Comparison of ENCODE assay signal across 18 mouse cellular contexts in genomic region chr7:26850063-26850462, GRCm38 (mm10). TPM values are rescaled to one million over a fixed set of nuclear protein-coding genes. Genes with fewer than 3 reads are reported as not detected.
"Had no signal": no experiment of that assay in that cellular context is flagged by ENCODE, and none has a peak within 500 bp of the region (broad histone marks: within the 10 kb centered on the region; RNA-seq: fewer than 3 reads in every experiment).

No protein-coding gene starts in this region.

RNA-seq across cellular contexts. Expression of gene Cyp2a5, which starts 15.0 kb away (rescaled TPM):
- total RNA-seq: megakaryocyte progenitor cell, adult 5-6 weeks; monocyte, adult 5-6 weeks; neutrophil, adult 5-6 weeks had no signal
- polyA plus RNA-seq: lung, embryonic 14.5 days; lung, embryonic 16.5 days; macrophage; midbrain, embryonic 11.5 days; spleen, adult 2 months; urinary bladder, adult 2 months had no signal

RNA-seq across cellular contexts. Expression of gene Cyp2g1, which starts 41.4 kb away (rescaled TPM):
- total RNA-seq: megakaryocyte progenitor cell, adult 5-6 weeks; monocyte, adult 5-6 weeks; neutrophil, adult 5-6 weeks had no signal
- polyA plus RNA-seq: liver, embryonic 14.5 days; liver, embryonic 16.5 days; lung, embryonic 14.5 days; lung, embryonic 16.5 days; macrophage; midbrain, embryonic 11.5 days; midbrain, embryonic 13.5 days; midbrain, embryonic 15.5 days; neural tube, embryonic 12.5 days; neural tube, embryonic 14.5 days; spleen, adult 2 months; stomach, embryonic 15.5 days; stomach, postnatal 0 days; testis, adult 2 months; urinary bladder, adult 2 months had no signal
